Mouse (Mus musculus) olfactory bulb, adult 2 months (tissue): ENCODE results near the gene Phf12.

ENCODE experiments used
- CTCF ChIP-seq: fragments of 200-500 bp; IDR thresholded peaks from 2 replicates; pipeline ENCODE4 v1.5.1; 2012; ENCODE audit warnings: low read depth, mild to moderate bottlenecking, low read length, moderate library complexity; ENCODE audit not compliant: insufficient read depth
- POLR2A ChIP-seq: fragments of 200-500 bp; IDR thresholded peaks from 2 replicates; pipeline ENCODE4 v1.6.1; 2012; ENCODE audit warnings: mild to moderate bottlenecking, low read depth, low read length, moderate library complexity; ENCODE audit not compliant: insufficient read depth

- TF ChIP-seq CTCF = no peak
- TF ChIP-seq POLR2A = no peak
Observed at GRCm38 (mm10) chr11:77983191-77983936, 810 bp downstream of the Phf12 start.
